Mouse (Mus musculus): ENCODE data around the gene Pou6f2.

The Pou6f2 gene

DNA sequence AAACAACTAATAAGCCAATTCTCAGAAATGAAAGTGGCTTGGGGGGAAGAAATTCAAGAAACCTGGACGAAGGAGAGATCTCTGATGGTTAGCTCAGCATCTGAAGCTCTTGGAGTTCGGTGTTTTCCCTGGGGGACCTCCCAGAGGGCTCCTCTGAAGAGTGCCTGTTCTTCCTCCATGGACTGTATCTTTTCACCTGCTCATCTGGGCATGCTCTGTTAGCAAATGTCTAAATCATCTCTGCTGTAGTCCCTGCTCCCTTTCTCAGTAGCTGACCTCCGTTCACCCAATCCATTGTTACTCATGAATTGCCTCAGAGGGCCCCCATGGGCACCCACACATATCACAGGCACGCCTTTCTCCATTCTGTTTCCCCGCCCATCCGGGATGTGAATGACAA is at the start of gene Pou6f2:
Pou6f2 (minus strand) TSS at position 101 of the 400 bp plus-strand sequence.
- no peak for DNase-seq (ENCODE audit: low spot score)

DNA sequence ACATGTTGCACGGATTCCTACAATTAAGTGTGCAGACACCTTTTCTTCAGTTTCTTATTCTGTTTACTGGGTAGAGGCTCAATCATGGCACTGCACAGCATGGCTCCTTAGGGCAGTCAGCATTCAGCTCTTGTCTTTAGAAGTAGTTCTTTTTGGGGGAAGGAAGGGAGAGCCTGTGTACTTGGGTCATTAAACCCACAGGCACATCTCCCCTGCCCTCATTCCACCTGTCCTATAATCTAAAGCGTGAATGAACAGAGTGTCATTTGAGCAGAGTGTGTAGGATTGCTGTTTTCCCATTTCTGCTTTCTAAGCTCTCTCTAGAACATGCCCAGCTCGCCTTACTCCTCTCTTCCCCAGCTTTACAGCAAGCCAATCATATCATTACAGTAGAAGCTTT is 42.4 kb upstream of the Pou6f2 start:
- DNase-seq (ENCODE audit: low spot score): no peak

DNA sequence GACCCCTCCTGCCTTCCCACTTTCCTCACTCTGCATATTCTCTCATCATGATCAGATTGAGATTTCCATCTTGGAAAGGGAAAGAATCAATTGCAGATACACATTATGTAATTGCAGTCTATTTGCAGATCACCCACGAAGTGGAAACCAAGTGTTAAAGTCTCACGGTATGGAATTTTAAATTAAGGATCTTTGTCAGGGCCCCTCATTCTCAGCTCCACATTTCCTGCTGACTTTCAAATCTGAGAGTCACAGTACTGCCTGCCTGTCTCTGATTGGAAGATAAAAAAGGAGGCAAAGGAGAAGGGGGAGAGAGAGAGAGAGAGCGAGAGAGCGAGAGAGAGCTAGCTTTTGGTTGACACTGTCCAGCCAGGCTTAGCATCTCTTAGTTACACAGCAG is 9.8 kb downstream of the Pou6f2 start:
- no peak for DNase-seq (ENCODE audit: low spot score)

DNA sequence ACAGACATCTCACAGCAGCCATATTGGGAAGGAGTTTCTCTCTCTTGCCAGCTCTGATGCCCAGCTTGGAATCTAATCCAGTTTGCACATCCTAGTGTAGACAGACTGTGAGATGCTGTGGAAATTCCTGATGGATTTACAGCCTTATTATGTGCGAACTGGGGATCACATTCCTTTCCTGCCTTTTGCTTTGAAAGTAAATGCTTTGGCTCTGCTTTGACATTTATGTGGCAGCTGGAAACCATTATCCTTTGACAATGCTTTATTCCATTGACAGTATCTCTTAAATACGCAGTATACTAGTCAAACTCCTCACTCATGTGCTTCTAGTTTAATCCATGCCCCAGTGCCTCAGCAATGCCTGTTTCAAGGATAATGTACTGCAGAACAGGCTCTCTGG is 34.1 kb downstream of the Pou6f2 start:
- DNase-seq (ENCODE audit: low spot score): no peak

DNA sequence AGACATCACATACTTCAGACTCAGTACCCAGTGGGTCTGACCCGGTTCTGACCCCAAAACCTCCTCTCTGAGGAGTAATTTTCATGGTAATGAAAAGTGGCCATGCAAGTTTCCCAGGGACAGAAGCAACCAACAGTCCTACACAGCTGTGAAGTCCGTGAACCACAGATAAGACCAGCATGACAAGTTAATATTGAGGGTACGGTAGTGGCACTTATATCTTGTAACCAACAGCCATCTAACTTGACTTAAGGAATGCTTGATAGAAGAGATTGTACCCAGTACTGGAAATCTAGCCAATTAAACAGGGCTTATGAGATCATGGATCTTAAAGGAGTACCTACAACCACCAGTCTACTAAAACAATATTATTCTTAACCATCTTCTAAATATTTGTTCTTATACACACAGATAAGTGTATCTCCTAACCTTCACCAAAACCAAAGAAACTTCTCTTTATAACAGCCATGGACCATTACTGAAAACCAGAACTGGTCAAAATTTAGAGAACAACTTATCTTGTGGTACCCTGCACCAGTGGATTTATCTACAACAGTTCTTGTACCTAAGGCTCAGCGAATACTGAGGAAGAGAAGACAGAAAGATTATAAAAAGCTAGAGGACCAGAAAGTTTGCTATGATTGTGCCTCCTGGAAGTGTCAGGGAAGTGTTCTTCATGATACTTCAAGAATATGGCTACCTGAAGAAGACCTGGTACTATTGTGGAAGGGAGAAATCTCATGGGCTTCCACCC is 52.7 kb downstream of the Pou6f2 start:
- no peak for DNase-seq (ENCODE audit: low spot score)

DNA sequence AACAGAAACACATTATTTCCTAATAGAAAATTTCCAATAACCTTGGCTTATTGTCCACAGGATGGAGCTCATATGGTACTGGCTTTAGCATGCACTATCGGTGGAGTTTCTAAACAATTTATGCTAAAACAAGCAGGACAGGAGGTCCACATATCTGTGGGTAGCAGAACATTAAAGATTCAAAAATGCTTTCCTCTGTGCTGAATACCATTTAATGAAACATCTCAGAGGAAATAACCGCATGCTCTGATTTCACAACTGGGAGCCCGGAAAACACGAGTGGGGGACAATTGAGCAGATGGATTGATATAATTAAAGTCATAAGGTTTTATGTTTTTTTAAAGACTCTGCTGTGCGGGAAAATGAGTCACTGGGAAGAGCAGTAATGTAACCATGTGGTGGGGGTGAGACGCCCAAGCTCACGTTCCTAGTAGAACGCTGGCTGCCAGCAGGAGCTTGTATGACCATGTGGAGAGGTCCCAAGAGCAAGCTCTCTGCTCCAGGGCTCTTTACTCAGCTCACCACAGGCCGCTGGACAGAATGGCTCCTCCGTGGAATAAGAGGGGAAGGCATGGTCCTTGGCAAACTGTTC is 58.5 kb downstream of the Pou6f2 start:
- no peak for DNase-seq (ENCODE audit: low spot score)

DNA sequence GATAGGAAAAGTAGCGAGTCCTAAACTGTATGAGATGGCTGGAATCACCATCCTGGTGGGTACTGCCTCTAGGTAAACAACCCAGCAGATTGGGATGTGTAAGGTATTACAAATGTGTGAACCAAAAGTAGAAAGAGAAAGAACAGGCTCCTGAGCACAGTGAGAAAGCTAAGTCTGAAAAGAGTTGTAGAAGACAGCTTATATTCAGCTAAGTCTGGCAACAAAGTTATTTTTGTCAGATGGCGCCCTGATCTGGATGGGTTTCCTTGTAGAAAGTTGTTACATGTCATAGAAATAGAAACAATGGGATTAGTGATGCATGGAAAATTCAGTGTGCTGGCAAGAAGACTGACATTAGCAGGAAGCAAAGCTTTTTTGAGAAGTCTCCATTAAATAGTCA is 59.5 kb downstream of the Pou6f2 start:
- DNase-seq (ENCODE audit: low spot score): no peak

DNA sequence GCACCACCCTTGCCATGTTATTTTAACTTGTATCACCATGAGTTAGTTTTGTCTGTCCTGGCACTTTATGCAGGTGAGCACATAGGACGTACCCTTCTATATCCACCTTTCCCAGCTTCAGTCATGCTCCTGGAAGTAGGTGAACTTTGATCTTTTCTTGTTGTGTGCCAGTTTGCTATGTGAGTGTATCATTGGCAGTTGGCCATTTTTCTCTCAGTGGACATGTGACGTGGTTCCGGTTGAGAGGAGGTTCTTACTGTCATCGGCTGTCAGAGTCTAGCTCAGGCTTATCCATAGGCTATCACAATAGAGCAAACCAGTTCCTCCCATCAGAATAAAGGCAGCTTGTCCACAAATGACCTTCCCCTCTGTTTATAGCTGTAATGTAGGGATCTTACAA is 63.5 kb downstream of the Pou6f2 start:
- DNase-seq (ENCODE audit: low spot score): no peak

DNA sequence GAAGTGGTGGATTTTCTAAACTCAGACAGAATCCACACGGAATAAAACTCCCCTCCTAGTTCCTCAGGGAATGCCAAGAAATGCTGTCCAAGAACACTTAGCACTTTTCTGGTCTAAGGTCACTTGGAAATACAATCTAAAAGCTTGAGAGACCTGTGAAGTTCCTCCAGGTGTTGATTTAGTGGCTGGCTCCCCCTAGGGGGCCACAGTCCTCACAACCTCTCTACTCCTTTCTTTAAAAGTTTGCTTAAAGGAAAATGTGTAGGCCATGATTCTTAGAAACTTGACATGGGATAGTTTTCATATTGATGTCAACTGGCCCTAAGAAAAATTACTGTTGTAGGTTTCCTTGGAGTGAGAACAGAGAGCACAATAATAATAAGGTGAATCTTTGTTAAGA is 64.9 kb downstream of the Pou6f2 start:
- DNase-seq (ENCODE audit: low spot score): peak; percentile 19

DNA sequence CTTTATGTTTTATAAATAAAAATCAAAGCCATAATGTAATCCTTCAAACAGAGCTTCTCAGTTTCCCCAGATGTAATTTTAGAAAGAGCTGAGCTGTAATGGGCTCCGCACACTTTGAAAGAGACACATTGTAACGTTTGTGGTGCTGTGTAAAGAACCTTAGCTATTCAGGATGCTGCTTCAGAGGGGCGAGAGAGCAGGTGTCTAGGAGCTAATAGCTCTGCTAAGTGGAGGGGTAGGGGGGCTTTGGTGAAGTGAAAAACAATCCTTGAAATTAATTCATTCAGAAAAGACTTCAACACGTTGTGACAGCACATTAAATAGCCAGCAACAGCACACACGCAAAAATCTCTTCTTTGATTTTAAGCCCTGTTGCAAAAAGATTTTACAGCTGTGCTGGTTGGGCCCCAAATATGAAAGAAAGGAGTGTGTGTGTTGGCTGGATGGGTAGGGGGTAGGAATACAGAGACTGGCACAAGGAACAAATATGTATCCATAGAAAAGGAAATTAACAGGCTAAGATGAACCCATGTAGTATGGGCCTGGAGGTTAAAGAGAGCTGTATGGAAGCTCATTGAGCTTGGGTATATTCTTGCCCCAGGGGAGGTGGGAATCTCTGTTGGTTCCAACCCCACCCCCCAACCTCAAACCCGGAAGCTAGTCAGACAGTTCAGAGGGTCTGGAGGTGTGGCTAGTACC is 73.4 kb downstream of the Pou6f2 start:
- no peak for DNase-seq (ENCODE audit: low spot score)

DNA sequence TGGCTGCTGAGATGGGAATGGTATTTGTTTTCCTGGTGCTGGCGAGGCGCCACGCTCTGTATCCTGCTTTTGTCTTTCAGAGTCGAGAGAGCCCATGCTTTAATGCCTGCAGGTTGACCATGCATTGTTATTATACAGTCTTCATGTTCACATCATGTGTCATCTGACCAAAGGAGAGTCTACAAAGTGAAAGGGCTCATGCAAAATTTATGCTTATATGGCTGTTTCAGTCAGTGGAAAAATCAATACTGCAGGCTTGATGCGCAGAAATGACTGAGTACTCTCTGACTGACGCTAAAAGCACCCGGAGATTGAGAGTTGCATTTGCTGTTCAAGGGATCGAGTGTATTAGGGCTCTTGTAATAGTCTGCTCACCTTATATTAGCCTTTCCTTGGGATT is 74.1 kb downstream of the Pou6f2 start:
- DNase-seq (ENCODE audit: low spot score): no peak

DNA sequence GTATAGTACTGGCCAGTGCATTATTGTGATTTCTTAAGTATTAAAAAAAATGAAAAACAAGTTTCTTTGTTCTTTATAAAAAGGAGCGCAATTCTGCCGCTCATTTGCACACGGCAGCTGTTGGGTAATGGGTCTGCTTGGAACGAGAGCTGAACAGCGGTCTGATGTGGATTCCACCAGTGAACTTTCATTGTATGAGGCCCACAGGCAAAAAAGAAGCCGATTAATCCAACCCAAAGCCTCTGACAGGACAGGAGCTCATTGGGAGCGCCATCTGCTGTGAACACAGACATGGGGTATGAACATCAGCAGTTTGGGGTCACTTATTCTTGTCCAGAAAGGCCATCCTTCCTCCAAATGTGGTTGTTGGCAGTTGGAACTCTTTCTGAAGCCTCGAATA is 84.9 kb downstream of the Pou6f2 start:
- DNase-seq (ENCODE audit: low spot score): no peak

DNA sequence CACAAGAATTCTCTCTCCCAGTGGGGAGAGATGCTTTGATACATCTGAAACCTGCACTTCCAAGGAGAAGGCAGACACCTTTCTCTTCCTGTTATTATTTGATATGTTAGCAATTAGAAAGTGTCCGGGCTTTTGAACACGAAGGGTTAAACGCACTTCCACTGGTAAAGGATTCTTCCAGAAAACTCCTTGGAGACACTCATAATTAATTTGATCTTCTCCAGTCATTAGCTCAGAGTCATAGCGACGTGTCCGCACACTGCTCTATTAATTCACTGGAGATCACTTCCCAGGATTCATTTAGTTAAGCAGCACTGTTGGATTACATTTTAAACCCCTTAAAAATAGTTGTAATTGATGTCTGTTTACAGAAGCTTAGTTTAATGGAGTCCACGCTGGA is 88.5 kb downstream of the Pou6f2 start:
- no peak for DNase-seq (ENCODE audit: low spot score)

DNA sequence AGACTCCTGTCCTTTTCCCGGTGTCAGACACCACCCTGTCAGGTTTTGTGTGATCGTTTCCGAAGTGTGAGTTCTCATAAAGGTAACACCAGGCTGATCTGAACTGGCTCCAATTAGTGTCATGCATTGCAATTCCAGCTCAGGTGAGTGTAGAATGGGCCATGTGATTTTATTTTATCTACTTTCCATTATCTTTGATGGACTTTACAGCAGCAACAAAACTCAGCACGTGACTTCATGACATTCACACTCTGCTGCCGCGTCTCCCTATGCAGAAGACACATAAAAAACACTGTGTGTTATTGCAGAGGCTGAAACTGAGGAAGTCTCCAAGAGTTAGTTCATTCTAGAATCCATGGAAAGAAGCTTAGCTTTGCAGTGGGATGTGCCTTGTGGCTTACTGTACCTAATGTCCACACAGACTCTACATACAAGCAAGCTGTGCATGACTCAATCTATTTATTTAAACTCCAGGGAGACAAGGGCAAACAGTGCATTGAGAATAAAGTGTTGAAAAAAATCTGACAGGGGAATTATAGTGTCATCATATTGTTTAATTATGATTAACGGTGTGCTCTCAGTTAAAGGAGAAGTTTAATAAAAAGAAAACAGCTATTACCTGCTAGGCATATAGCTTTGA is 90.9 kb downstream of the Pou6f2 start:
- no peak for DNase-seq (ENCODE audit: low spot score)

DNA sequence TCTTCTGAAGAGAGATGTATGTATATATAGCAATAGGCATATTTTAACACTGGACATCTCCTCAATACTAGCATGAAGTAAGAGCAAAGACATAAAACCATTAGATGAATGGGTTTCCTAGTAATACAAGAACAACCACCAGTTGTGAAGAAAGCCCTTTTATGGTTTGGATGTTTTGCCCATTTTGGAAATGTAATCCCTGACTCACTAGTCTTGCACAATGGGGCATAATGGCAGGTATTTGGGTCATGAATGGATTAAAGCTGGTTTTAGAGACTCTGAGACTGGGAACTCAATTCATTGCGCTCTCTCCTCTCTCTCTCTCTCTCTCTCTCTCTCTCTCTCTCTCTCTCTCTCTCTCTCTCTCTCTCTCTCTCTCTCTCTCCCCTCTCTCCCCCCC is 97.5 kb downstream of the Pou6f2 start:
- no peak for DNase-seq (ENCODE audit: low spot score)

DNA sequence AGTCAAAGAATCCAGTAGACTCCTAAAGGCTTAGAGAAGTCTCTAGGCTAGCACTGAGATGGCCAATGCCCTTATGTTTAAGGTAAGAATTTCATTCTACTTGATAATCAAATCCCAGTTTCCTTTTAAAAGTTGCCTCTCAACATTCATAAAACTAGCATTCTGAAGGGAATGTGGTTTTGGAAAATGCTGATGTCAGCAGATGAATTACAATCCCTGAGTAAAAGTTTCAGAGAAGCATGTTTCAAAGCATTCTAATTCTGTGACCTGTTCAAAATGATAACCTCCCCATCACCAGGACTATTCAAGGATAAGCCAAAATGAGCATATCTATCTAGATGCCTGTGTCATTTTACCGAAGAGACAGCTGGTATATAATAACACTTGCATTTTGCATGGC is 104.0 kb downstream of the Pou6f2 start:
- no peak for DNase-seq (ENCODE audit: low spot score)

DNA sequence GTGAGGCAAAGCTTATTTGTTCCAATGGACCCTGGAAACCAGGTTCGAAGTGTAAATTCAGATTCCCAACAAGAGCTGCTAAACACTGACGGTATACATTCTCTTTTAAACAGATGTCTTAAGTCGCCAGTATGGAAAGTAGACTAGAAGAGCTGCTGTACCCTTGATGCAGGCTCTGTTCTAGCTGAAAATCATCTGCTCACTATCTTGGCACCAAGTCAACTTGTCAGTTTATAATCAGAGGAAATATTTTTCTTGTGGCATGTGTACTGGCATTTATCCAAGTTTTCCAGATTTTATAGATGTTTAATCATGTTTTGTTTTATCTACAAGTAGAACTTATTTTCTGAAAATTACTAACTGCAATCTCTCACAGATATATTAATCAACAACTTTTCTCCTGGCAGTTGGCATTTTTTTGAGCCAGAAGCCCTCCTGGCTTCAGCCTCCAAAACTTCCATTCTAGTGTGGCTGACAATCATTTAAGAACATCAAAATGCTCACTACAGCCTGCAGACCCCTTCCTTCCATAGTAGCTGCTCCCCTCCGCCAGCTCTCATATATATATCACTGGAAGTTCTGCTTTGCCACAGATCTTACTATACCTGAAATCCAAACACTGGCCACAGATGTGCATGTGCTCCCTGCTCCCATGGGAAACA is 107.1 kb downstream of the Pou6f2 start:
- DNase-seq (ENCODE audit: low spot score): no peak

DNA sequence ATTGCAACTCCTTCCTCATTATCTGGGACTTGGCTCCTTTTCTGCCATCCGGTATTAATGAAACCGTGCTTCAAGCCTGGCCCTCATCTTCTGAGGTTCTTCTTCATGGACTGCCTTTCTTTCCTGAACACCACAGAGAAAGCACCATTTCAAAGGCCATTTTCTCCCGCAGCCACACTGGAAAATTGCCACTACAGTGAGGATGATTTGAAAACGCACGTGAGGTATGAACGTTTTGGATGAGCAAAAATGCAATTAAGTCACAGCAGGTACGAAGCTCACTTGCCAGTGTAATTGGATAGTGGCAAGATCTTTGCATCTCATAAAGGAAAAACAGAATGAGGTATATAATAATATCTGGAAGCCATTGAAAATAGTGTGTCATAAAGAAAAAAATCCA is 110.0 kb downstream of the Pou6f2 start:
- no peak for DNase-seq (ENCODE audit: low spot score)

DNA sequence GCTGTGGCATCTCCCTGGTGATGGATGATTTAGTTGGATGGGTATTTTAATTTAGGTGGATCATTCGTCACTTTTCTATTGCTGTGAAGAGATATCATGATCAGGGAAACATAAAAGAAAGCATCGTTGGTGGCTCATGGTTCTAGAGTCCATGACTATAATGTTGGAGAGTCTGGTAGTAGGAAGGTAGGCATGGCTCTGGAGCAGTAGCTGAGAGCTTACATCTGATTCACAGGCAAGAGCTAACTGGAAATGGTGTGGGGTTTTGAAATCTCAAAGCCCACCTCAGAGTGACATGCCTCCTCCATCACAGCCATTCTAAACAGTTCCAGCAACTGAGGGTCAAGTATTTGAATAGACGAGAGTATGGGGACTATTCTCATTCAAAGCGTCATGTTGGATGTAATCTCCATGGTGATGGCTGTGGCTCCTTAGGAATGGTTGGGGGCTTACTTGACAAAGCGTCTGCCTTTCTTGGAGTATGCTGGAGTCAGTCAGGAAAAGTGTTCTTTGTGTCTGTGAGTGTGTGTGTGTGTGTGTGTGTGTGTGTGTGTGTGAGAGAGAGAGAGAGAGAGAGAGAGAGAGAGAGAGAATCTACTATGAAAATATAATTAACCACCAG is 115.0 kb downstream of the Pou6f2 start:
- no peak for DNase-seq (ENCODE audit: low spot score)

DNA sequence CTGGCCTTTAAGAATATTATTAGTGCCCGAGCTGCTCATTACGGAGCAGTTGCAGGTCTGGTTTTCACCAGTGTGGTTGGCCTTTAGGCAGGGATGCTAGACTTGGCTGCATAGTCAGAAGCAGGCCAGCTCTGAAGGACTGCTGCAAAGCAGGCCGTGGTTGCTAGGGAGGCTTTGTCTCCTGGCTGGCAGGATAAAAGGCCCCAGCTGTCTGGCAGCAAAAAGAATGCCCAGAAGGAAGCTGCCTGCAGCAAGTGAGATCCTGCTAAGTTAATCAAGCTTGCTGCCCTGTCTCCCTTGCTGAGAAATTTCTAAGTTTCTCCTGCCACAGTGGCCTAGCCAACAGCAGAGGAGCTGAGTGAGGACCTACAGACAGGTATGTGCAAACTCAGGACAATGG is 116.4 kb downstream of the Pou6f2 start:
- no peak for DNase-seq (ENCODE audit: low spot score)

DNA sequence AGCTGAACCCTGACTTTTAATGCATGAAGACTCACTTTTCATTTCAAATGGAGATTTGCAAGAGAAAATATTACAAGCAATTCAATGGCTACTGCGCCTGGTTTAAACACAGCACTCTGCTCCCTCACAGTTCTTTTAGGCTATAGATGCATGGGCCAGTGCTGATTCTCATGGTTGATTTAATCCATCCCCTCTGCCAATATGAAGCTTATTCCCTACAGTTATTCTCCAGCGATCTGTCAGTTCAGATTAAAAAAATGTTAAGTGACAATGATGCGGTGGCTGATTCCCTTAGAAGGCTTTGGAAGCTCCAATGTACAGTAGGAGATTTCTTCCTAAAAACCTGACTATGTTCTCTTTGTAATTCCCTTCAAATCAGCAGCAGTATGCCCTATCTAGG is 144.4 kb downstream of the Pou6f2 start:
- DNase-seq (ENCODE audit: low spot score): no peak
